Mouse (Mus musculus): ENCODE measurements around the gene Rap1gap. TPM values are rescaled to one million over a fixed set of nuclear protein-coding genes. Genes with fewer than 3 reads are reported as not detected.

Rap1gap gene
- total RNA-seq, 4 experiments from 2014 or later = 253 to 279 (median 259) TPM

- DNase-seq (ENCODE audit: low spot score in 2 of 2) = no peak
Observed at GRCm38 (mm10) chr4:137771749-137772148, 107.2 kb downstream of the Rap1gap start.

GRCm38 (mm10) chr4:137772438-137773056 is 108.0 kb downstream of the Rap1gap start:
- DNase-seq (ENCODE audit: low spot score in 2 of 2) = no peak

GRCm38 (mm10) chr4:137773369-137773899 is 108.9 kb downstream of the Rap1gap start:
- no peak for DNase-seq (ENCODE audit: low spot score in 2 of 2)

GRCm38 (mm10) chr4:137774013-137774412 is 109.5 kb downstream of the Rap1gap start:
- DNase-seq (ENCODE audit: low spot score in 2 of 2) = no peak

GRCm38 (mm10) chr4:137774505-137774904 is 110.0 kb downstream of the Rap1gap start:
- DNase-seq (ENCODE audit: low spot score in 2 of 2) = no peak

- no peak for DNase-seq (ENCODE audit: low spot score in 2 of 2)
Observed at GRCm38 (mm10) chr4:137777866-137778265, 113.3 kb downstream of the Rap1gap start.

- no peak for DNase-seq (ENCODE audit: low spot score in 2 of 2)
Observed at GRCm38 (mm10) chr4:137778397-137779184, 114.1 kb downstream of the Rap1gap start.

Other genes starting within 250 kb of the Rap1gap start
- gene Cela3b, start 234.2 kb upstream of the Rap1gap start, total RNA-seq (2022) = not detected
- gene 1700013G24Rik, start 211.4 kb upstream of the Rap1gap start, total RNA-seq (2022) = not detected
- 1 to 10 TPM; 4.2 to 6.1 (median 5.6) TPM for gene Hspg2, start 196.0 kb upstream of the Rap1gap start, total RNA-seq (2022)
- gene Ldlrad2, start 90.2 kb upstream of the Rap1gap start, total RNA-seq (2022) = not detected
- gene Usp48, start 71.0 kb upstream of the Rap1gap start, total RNA-seq (2022) = 100 to 1,000 TPM; 120 to 168 (median 151) TPM
- gene Alpl, start 131.7 kb downstream of the Rap1gap start, total RNA-seq (2022) = 1 to 10 TPM; 6.2 to 9.3 (median 7.1) TPM
- 10 to 100 TPM; 47.2 to 63.1 (median 53.9) TPM for gene Ece1, start 197.5 kb downstream of the Rap1gap start, total RNA-seq (2022)

Measured in layer of hippocampus, adult 8-10 months (tissue).